Mouse (Mus musculus) spleen, adult 2 months (tissue): Measurements from ENCODE around the gene Kcnk13.

Source experiments
- CTCF ChIP-seq: fragments of 200-500 bp; IDR thresholded peaks from 2 replicates; pipeline ENCODE4 v1.5.1; 2011; ENCODE audit warnings: mild to moderate bottlenecking, inconsistent platforms; ENCODE audit not compliant: insufficient read depth, insufficient read length, insufficient replicate concordance; ENCODE audit errors: extremely low read depth
- POLR2A ChIP-seq: fragments of 200-500 bp; IDR thresholded peaks from 2 replicates; pipeline ENCODE4 v1.6.1; 2011; ENCODE audit warnings: low read depth, low read length, inconsistent platforms

DNA sequence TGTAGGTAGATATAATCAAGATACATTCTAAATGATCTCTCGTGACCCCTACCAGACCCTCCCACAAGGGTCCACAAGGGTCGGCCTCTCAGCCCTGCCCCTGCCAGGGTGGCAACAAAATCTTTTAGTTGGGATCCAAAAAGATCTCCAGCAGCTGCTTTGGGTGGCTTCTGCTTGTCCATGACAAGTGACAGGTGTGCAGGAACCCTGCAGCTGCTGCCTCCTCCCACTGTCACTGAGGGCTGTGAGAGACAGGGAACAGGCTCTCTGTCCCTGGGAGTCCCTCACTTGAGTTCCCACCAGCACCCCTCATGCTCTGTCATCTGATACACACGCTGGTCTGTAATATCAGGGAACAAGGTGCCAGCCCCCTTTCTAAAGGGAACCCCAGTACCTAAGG is 137.4 kb downstream of the Kcnk13 start:
- no peak for TF ChIP-seq POLR2A
- TF ChIP-seq CTCF, result no peak
